Mouse (Mus musculus) stomach, postnatal 0 days (tissue): ENCODE measurements at regions not wholly inside any gene's neighbourhood (a gene's known extent, or its start where the extent isn't known, plus 50 kb on each side); places are given as distances from the start of the nearest gene placed in this dataset.

Experiments
- ATAC-seq: fragments of 200-750 bp; cut with Nextera tagmentation; 2 replicates; pipeline ENCODE4 v1.8.0; 2017; ENCODE audit not compliant: low FRiP score, low TSS enrichment
- DNase-seq: peaks from one replicate; pipeline ENCODE4 v3.0.0-alpha.2; 2016; ENCODE audit warnings: low spot score
- H3K27ac ChIP-seq: fragments of 300-500 bp; sonication (generic); replicated peaks from 2 replicates; pipeline ENCODE4 v1.5.1; 2014; ENCODE audit warnings: mild to moderate bottlenecking, control low read depth
- H3K27me3 ChIP-seq: fragments of 300-500 bp; sonication (generic); 2 replicates; pipeline ENCODE4 v1.6.1; 2014; ENCODE audit warnings: low read length; ENCODE audit not compliant: control insufficient read depth, insufficient read depth
- H3K36me3 ChIP-seq: fragments of 300-500 bp; sonication (generic); 2 replicates; pipeline ENCODE4 v1.6.1; 2014; ENCODE audit warnings: low read length, mixed read lengths; ENCODE audit not compliant: control insufficient read depth, insufficient read depth
- H3K4me1 ChIP-seq: fragments of 300-500 bp; sonication (generic); replicated peaks from 2 replicates; pipeline ENCODE4 v1.6.1; 2014; ENCODE audit warnings: antibody characterized with exemption; ENCODE audit not compliant: control insufficient read depth, insufficient read depth
- H3K4me2 ChIP-seq: fragments of 300-500 bp; sonication (generic); replicated peaks from 2 replicates; pipeline ENCODE4 v1.6.1; 2014; ENCODE audit warnings: low read depth, mild to moderate bottlenecking, control low read depth, moderate library complexity
- H3K4me3 ChIP-seq: fragments of 300-500 bp; sonication (generic); 2 replicates; pipeline ENCODE4 v1.5.1; 2014; ENCODE audit warnings: low read depth, low read length, control low read depth
- H3K9ac ChIP-seq: fragments of 300-500 bp; sonication (generic); 2 replicates; pipeline ENCODE4 v1.6.1; 2014; ENCODE audit warnings: mild to moderate bottlenecking, low read length, control low read depth, mixed read lengths
- H3K9me3 ChIP-seq: fragments of 300-500 bp; sonication (generic); 2 replicates; pipeline ENCODE4 v1.6.1; 2016; ENCODE audit warnings: low read length; ENCODE audit not compliant: control insufficient read depth
- CTCF ChIP-seq: IDR thresholded peaks from 2 replicates; pipeline ENCODE4 v1.5.1; 2016; ENCODE audit warnings: antibody characterized with exemption, low read depth, mild to moderate bottlenecking, moderate library complexity
- EP300 ChIP-seq: optimal IDR thresholded peaks from 2 replicates; pipeline ENCODE3; 2016; ENCODE audit warnings: antibody characterized with exemption
- whole genome bisulfite sequencing: fragments of 180-500 bp; shearing (Covaris S2); extraction: QIAGEN DNeasy Blood & Tissue Kit; methylation state at CpG from one replicate; pipeline ENCODE4 v1.1.7; 2014; 5-methylcytosine and 5-hydroxymethylcytosine counted together

- 71% methylated on average over 4 of the region's 4 CpGs for WGBS
- H3K4me1 ChIP-seq: no peaks in the 10 kb centered on the region
- H3K9ac ChIP-seq: no peak overlapping the region
- TF ChIP-seq CTCF: no peak
- no peak for TF ChIP-seq EP300
- DNase-seq: no peak
- H3K4me2 ChIP-seq: no peak overlapping the region
- H3K4me3 ChIP-seq: no peak overlapping the region
- no peaks in the 10 kb centered on the region for H3K9me3 ChIP-seq
- ATAC-seq: no peak
- H3K27me3 ChIP-seq: no peaks in the 10 kb centered on the region
- no peak overlapping the region for H3K27ac ChIP-seq
- no peaks in the 10 kb centered on the region for H3K36me3 ChIP-seq
These were observed 164.4 kb downstream of the Cysltr2 start for GRCm38 (mm10) chr14:72884561-72884960.

DNA sequence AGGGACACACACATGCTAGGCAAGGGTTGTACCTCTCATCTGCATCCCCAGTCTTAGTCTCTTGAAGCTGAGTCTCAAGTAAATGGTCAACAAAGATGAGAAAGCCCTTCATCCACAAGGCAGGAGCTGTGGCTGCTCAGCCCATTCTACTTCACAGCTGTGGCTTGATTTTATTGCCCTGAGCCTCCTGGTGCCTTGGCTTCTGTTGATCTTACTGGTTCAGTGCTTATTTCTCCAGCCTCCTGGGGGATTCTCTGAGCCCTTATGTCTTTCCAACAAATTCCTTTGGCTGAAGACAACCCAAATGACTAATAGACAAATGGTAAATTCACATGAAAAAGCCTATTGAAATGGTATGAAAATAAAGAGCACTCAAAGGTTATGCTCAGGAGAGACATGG, 167.3 kb upstream of the Fndc3a start:
- no peaks in the 10 kb centered on the region for H3K9me3 ChIP-seq
- TF ChIP-seq CTCF (no peak), EP300 (no peak)
- no peak overlapping the region for H3K9ac ChIP-seq
- no peak overlapping the region for H3K4me3 ChIP-seq
- no peaks in the 10 kb centered on the region for H3K4me1 ChIP-seq
- ATAC-seq (no peak), DNase-seq (no peak)
- no peak overlapping the region for H3K4me2 ChIP-seq
- no peak overlapping the region for H3K27ac ChIP-seq
- H3K36me3 ChIP-seq: no peaks in the 10 kb centered on the region
- no peaks in the 10 kb centered on the region for H3K27me3 ChIP-seq

DNA sequence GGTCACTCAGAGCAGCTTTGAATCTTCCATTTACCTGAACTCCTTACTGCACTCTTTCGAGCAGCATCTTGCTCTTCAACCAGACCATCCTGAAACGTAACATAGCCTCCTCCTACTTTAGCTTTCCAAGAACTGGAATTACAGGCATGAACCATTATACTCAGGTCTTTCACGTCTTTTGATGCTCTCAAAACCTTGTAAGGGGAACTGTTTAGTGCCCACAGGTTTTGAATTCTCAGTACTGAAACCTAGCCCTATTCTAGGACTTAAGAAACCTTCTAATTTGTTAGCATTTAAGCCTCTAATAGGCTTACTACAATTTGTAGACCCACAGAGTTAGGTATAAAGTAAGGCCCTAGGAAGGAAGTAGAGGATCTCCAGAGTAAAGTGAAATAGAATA, 163.7 kb upstream of the Fndc3a start:
- 81% methylated on average over 3 of the region's 3 CpGs for WGBS
- H3K9ac ChIP-seq: no peak overlapping the region
- H3K4me3 ChIP-seq: no peak overlapping the region
- H3K4me2 ChIP-seq: no peak overlapping the region
- H3K9me3 ChIP-seq: no peaks in the 10 kb centered on the region
- H3K27me3 ChIP-seq: no peaks in the 10 kb centered on the region
- TF ChIP-seq CTCF (no peak), EP300 (no peak)
- ATAC-seq: no peak
- no peaks in the 10 kb centered on the region for H3K4me1 ChIP-seq
- H3K27ac ChIP-seq: no peak overlapping the region
- no peaks in the 10 kb centered on the region for H3K36me3 ChIP-seq
- no peak for DNase-seq

GRCm38 (mm10) chr14:72869188-72869749, 159.5 kb upstream of the Fndc3a start:
- H3K4me2 ChIP-seq: no peak overlapping the region; the same call in 1 of the 2 replicates
- no peaks in the 10 kb centered on the region for H3K4me1 ChIP-seq
- DNase-seq (peak; percentile 33), ATAC-seq (peak; percentile 83)
- H3K9me3 ChIP-seq: no peaks in the 10 kb centered on the region
- TF ChIP-seq EP300: no peak
- TF ChIP-seq CTCF: no peak
- no peak overlapping the region for H3K4me3 ChIP-seq
- 35% methylated on average over 20 of the region's 20 CpGs for WGBS
- no peak overlapping the region for H3K9ac ChIP-seq
- H3K27ac ChIP-seq: no peak overlapping the region
- no peaks in the 10 kb centered on the region for H3K27me3 ChIP-seq
- H3K36me3 ChIP-seq: no peaks in the 10 kb centered on the region

- Histone ChIP-seq H3K27me3 (no peaks in the 10 kb centered on the region), H3K9me3 (no peaks in the 10 kb centered on the region), H3K4me3 (no peak overlapping the region), H3K9ac (no peak overlapping the region), H3K4me1 (no peaks in the 10 kb centered on the region), H3K4me2 (no peak overlapping the region), H3K27ac (no peak overlapping the region), H3K36me3 (no peaks in the 10 kb centered on the region)
- no peak for ATAC-seq
- TF ChIP-seq CTCF (no peak), EP300 (no peak)
- no peak for DNase-seq
- WGBS: 32% methylated on average over 2 of the region's 2 CpGs
These were observed 157.1 kb upstream of the Fndc3a start for GRCm38 (mm10) chr14:72866896-72867295.

DNA sequence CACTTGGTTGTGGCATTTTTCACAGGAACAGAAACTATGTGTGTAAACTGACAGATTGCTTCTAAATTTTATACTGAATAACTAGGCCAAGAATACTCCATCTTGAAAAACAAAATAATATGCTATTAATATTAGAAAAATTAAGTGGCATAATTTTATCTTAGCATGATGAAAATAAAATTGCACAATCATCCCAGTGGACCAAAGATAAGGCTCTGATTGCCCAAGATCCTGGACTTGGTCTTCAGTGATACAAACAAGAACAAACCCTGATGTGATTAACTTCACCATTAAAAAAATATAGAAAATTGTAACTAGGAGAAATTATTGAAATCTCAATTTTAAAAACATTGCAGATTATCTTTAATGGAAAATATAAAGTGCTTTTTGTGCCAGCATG, 155.7 kb upstream of the Fndc3a start:
- H3K27ac ChIP-seq: no peak overlapping the region
- ATAC-seq: no peak

More for the DNA sequence above, 155.7 kb upstream of the Fndc3a start:
- no peak for DNase-seq
- Histone ChIP-seq H3K9me3 (no peaks in the 10 kb centered on the region), H3K36me3 (no peaks in the 10 kb centered on the region), H3K4me1 (no peaks in the 10 kb centered on the region), H3K4me3 (no peak overlapping the region), H3K4me2 (no peak overlapping the region), H3K9ac (no peak overlapping the region), H3K27me3 (no peaks in the 10 kb centered on the region)
- TF ChIP-seq CTCF: no peak
- no peak for TF ChIP-seq EP300
